Mouse (Mus musculus) heart, embryonic 16.5 days (tissue): ENCODE results near the gene Gm20458. TPM values are rescaled to one million over a fixed set of nuclear protein-coding genes. Genes with fewer than 3 reads are reported as not detected.

Experiments
- ATAC-seq: fragments of 200-750 bp; cut with Nextera tagmentation; replicated peaks from 2 replicates; pipeline ENCODE4 v1.8.0; 2017; ENCODE audit warnings: moderate number of reproducible peaks; ENCODE audit not compliant: insufficient read depth, low FRiP score; ENCODE audit errors: extremely low read depth
- H3K27ac ChIP-seq: fragments of 300-500 bp; sonication (generic); 2 replicates; pipeline ENCODE4 v1.5.1; 2014; ENCODE audit warnings: mild to moderate bottlenecking, low read length, control low read depth, moderate library complexity
- H3K27me3 ChIP-seq: fragments of 300-500 bp; sonication (generic); 2 replicates; pipeline ENCODE4 v1.6.1; 2014; ENCODE audit warnings: low read length, mixed read lengths; ENCODE audit not compliant: control insufficient read depth, insufficient read depth
- H3K36me3 ChIP-seq: fragments of 300-500 bp; sonication (generic); 2 replicates; pipeline ENCODE4 v1.6.1; 2014; ENCODE audit not compliant: control insufficient read depth, insufficient read depth
- H3K4me1 ChIP-seq: fragments of 300-500 bp; sonication (generic); 2 replicates; pipeline ENCODE4 v1.6.1; 2014; ENCODE audit warnings: low read length, mixed read lengths; ENCODE audit not compliant: control insufficient read depth, insufficient read depth
- H3K4me2 ChIP-seq: fragments of 300-500 bp; sonication (generic); 2 replicates; pipeline ENCODE4 v1.6.1; 2014; ENCODE audit warnings: low read depth, mild to moderate bottlenecking, control low read depth, low read length
- H3K4me3 ChIP-seq: fragments of 300-500 bp; sonication (generic); 2 replicates; pipeline ENCODE4 v1.5.1; 2014; ENCODE audit warnings: mild to moderate bottlenecking, control low read depth, low read length
- H3K9ac ChIP-seq: fragments of 300-500 bp; sonication (generic); 2 replicates; pipeline ENCODE4 v1.6.1; 2014; ENCODE audit warnings: low read length, control low read depth
- H3K9me3 ChIP-seq: fragments of 300-500 bp; sonication (generic); replicated peaks from 2 replicates; pipeline ENCODE4 v1.6.1; 2016; ENCODE audit warnings: low read length; ENCODE audit not compliant: control insufficient read depth
- WGBS: fragments of 180-500 bp; shearing (Covaris S2); extraction: QIAGEN DNeasy Blood & Tissue Kit; methylation state at CpG from one replicate; pipeline ENCODE4 v1.1.7; 2014; 5-methylcytosine and 5-hydroxymethylcytosine counted together
- polyA plus RNA-seq: library from polyadenylated mRNA; unstranded; fragments of >200 nt; fragmentation: Nextera tagmentation; extraction: Ambion mirVana; gene quantifications from 2 replicates; pipeline ENCODE4 v1.2.1, GENCODE M21; 2015

The Gm20458 gene
- polyA plus RNA-seq, 1 experiment from 2014 or later, result 12.1 TPM

GRCm38 (mm10) chr2:164497691-164498268, 37.0 kb downstream of the Gm20458 start:
- Histone ChIP-seq H3K27ac (no peak overlapping the region; the same call in 1 of the 2 replicates), H3K27me3 (no peaks in the 10 kb centered on the region), H3K36me3 (peaks cover 20% of the 10 kb centered on the region), H3K4me3 (peak overlapping the region; percentile 90), H3K9ac (peak overlapping the region; percentile 85), H3K4me1 (peaks cover 12% of the 10 kb centered on the region), H3K4me2 (peak overlapping the region; percentile 78), H3K9me3 (no peaks in the 10 kb centered on the region)
- 5% methylated on average over 21 of the region's 21 CpGs for WGBS
- ATAC-seq, result peak; percentile 39; the same call in 1 of the 2 replicates

- no peak overlapping the region for H3K4me3 ChIP-seq
- no peak overlapping the region for H3K27ac ChIP-seq
- ATAC-seq, result no peak
- peaks cover 36% of the 10 kb centered on the region for H3K36me3 ChIP-seq
- no peak overlapping the region for H3K9ac ChIP-seq
- H3K9me3 ChIP-seq, result peaks cover 2% of the 10 kb centered on the region
- H3K4me2 ChIP-seq, result no peak overlapping the region
- no peaks in the 10 kb centered on the region for H3K27me3 ChIP-seq
- peaks cover 12% of the 10 kb centered on the region for H3K4me1 ChIP-seq
- 70% methylated on average over 5 of the region's 5 CpGs for WGBS
These were observed 38.5 kb downstream of the Gm20458 start for GRCm38 (mm10) chr2:164499317-164499716.

- H3K27me3 ChIP-seq, result no peaks in the 10 kb centered on the region
- H3K9me3 ChIP-seq, result peaks cover 11% of the 10 kb centered on the region
- H3K9ac ChIP-seq, result no peak overlapping the region
- peaks cover 12% of the 10 kb centered on the region for H3K4me1 ChIP-seq
- no peak for ATAC-seq
- WGBS, result 89% methylated on average over 7 of the region's 7 CpGs
- no peak overlapping the region for H3K4me2 ChIP-seq
- no peak overlapping the region for H3K27ac ChIP-seq
- H3K36me3 ChIP-seq, result peaks cover 45% of the 10 kb centered on the region
- H3K4me3 ChIP-seq, result no peak overlapping the region
These were observed 39.7 kb downstream of the Gm20458 start for GRCm38 (mm10) chr2:164500511-164500910.

GRCm38 (mm10) chr2:164504919-164505318, 44.2 kb downstream of the Gm20458 start:
- Histone ChIP-seq H3K9ac (no peak overlapping the region), H3K4me3 (no peak overlapping the region), H3K36me3 (peaks cover 50% of the 10 kb centered on the region), H3K4me1 (no peaks in the 10 kb centered on the region), H3K27ac (no peak overlapping the region), H3K27me3 (no peaks in the 10 kb centered on the region), H3K9me3 (peaks cover 11% of the 10 kb centered on the region), H3K4me2 (no peak overlapping the region)
- no peak for ATAC-seq
- 94% methylated on average over 3 of the region's 3 CpGs for WGBS

GRCm38 (mm10) chr2:164505619-164506347, 45.0 kb downstream of the Gm20458 start:
- ATAC-seq, result no peak
- H3K4me1 ChIP-seq, result peaks cover 6% of the 10 kb centered on the region; the same call in 1 of the 2 replicates
- peaks cover 11% of the 10 kb centered on the region for H3K9me3 ChIP-seq
- peaks cover 46% of the 10 kb centered on the region for H3K36me3 ChIP-seq
- no peak overlapping the region for H3K4me3 ChIP-seq
- no peaks in the 10 kb centered on the region for H3K27me3 ChIP-seq
- H3K27ac ChIP-seq, result no peak overlapping the region
- H3K4me2 ChIP-seq, result no peak overlapping the region
- WGBS, result 96% methylated on average over 4 of the region's 4 CpGs
- no peak overlapping the region for H3K9ac ChIP-seq

- H3K36me3 ChIP-seq, result peaks cover 29% of the 10 kb centered on the region
- H3K9ac ChIP-seq, result no peak overlapping the region
- WGBS, result 82% methylated on average over 19 of the region's 19 CpGs
- no peak overlapping the region for H3K4me3 ChIP-seq
- no peaks in the 10 kb centered on the region for H3K27me3 ChIP-seq
- ATAC-seq, result no peak
- no peak overlapping the region for H3K4me2 ChIP-seq
- H3K27ac ChIP-seq, result no peak overlapping the region
- peaks cover 11% of the 10 kb centered on the region for H3K9me3 ChIP-seq
- peaks cover 8% of the 10 kb centered on the region; the same call in 1 of the 2 replicates for H3K4me1 ChIP-seq
These were observed 47.0 kb downstream of the Gm20458 start for GRCm38 (mm10) chr2:164507811-164508210.

- WGBS, result 28% methylated on average over 4 of the region's 5 CpGs
- no peak for ATAC-seq
- H3K4me3 ChIP-seq, result no peak overlapping the region
- no peak overlapping the region; the same call in 1 of the 2 replicates for H3K27ac ChIP-seq
- no peak overlapping the region for H3K9ac ChIP-seq
- H3K4me1 ChIP-seq, result peaks cover 8% of the 10 kb centered on the region; the same call in 1 of the 2 replicates
- no peak overlapping the region for H3K4me2 ChIP-seq
- no peaks in the 10 kb centered on the region for H3K9me3 ChIP-seq
- no peaks in the 10 kb centered on the region for H3K27me3 ChIP-seq
- 0 out of 2 replicates have a peak, but pooled peaks cover 5% of the 10 kb centered on the region for H3K36me3 ChIP-seq
These were observed 49.9 kb downstream of the Gm20458 start for GRCm38 (mm10) chr2:164510621-164511190.

- Histone ChIP-seq H3K27me3 (no peaks in the 10 kb centered on the region), H3K4me2 (no peak overlapping the region), H3K27ac (peak overlapping the region; percentile 51), H3K9ac (no peak overlapping the region), H3K4me3 (no peak overlapping the region), H3K4me1 (peaks cover 8% of the 10 kb centered on the region; the same call in 1 of the 2 replicates), H3K9me3 (peaks cover 3% of the 10 kb centered on the region), H3K36me3 (no peaks in the 10 kb centered on the region)
- 57% methylated on average over 10 of the region's 14 CpGs for WGBS
- no peak; the same call in 1 of the 2 replicates for ATAC-seq
These were observed 51.5 kb downstream of the Gm20458 start for GRCm38 (mm10) chr2:164512121-164512909.
